Mouse (Mus musculus): ENCODE results near the gene Ccdc22.

Ccdc22 gene

GRCm38 (mm10) chrX:7604879-7605574 lies at the start of gene Ccdc22:
TSS of gene Ccdc22 (minus strand) at chrX:7605517.
- Histone ChIP-seq H3K9me3 (ENCODE audit: low read length) (no peaks in the 10 kb centered on the region), H3K4me1 (replicated peaks; ENCODE audit: low read depth, low read length) (peaks cover 12% of the 10 kb centered on the region), H3K4me3 (replicated peaks; ENCODE audit: low read length) (peak within 1 kb of the TSS; percentile 76), H3K27me3 (ENCODE audit: insufficient read depth, low read length) (peaks cover 20% of the 10 kb centered on the region), H3K36me3 (ENCODE audit: insufficient read depth, low read length) (peaks cover 27% of the 10 kb centered on the region)
- no peak for TF ChIP-seq NANOG (IDR thresholded peaks at IDR 0.05; ENCODE audit: borderline replicate concordance, low read length)
- no peak for TF ChIP-seq CTCF (conservative IDR thresholded peaks at IDR 0.05; ENCODE audit: low read length)
- no peak for TF ChIP-seq POU5F1 (IDR thresholded peaks at IDR 0.05; ENCODE audit: borderline replicate concordance, low read length)

DNA sequence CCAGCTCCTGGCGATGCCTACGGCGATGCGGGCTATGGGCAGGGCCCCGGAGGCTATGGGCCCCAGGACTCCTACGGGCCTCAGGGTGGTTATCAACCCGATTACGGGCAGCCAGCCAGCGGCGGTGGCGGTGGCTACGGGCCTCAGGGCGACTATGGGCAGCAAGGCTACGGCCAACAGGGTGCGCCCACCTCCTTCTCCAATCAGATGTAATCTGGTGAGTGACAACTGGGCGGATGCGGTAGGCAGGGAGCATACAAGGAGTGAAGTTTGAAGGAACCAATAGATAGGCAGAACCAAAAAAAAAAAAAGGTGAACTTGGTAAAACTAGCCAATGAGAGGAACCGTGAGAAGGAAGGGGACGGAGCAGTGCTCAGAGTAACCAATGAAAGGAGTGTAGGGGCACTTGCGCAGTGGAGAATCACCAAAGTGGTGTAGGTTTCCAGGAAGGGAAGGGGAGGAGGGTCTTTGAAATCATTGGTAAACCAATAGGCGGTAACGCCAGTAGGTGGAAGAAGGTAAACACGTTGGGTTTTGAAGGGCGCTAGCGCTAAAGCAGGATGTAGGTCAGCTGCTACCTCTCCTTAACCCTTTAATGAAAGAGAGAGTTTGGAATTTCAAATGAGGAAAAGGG lies 43.5 kb upstream of the Ccdc22 start:
- Histone ChIP-seq H3K4me3 (replicated peaks; ENCODE audit: low read length) (peak overlapping the region; percentile 80), H3K36me3 (ENCODE audit: insufficient read depth, low read length) (no peaks in the 10 kb centered on the region), H3K4me1 (replicated peaks; ENCODE audit: low read depth, low read length) (peaks cover 31% of the 10 kb centered on the region), H3K27me3 (ENCODE audit: insufficient read depth, low read length) (0 out of 2 replicates have a peak, but pooled peaks cover 5% of the 10 kb centered on the region), H3K9me3 (ENCODE audit: low read length) (no peaks in the 10 kb centered on the region)
- TF ChIP-seq CTCF (conservative IDR thresholded peaks at IDR 0.05; ENCODE audit: low read length), result no peak
- TF ChIP-seq POU5F1 (IDR thresholded peaks at IDR 0.05; ENCODE audit: borderline replicate concordance, low read length), result no peak
- TF ChIP-seq NANOG (IDR thresholded peaks at IDR 0.05; ENCODE audit: borderline replicate concordance, low read length), result no peak

GRCm38 (mm10) chrX:7645349-7645748 lies 40.0 kb upstream of the Ccdc22 start:
- peaks cover 16% of the 10 kb centered on the region for H3K4me1 ChIP-seq (replicated peaks; ENCODE audit: low read depth, low read length)
- TF ChIP-seq NANOG (IDR thresholded peaks at IDR 0.05; ENCODE audit: borderline replicate concordance, low read length) (no peak), CTCF (conservative IDR thresholded peaks at IDR 0.05; ENCODE audit: low read length) (peak; percentile 44), POU5F1 (IDR thresholded peaks at IDR 0.05; ENCODE audit: borderline replicate concordance, low read length) (no peak)
- H3K27me3 ChIP-seq (ENCODE audit: insufficient read depth, low read length), result peaks cover 21% of the 10 kb centered on the region
- H3K4me3 ChIP-seq (replicated peaks; ENCODE audit: low read length), result no peak overlapping the region
- no peaks in the 10 kb centered on the region for H3K36me3 ChIP-seq (ENCODE audit: insufficient read depth, low read length)
- no peaks in the 10 kb centered on the region for H3K9me3 ChIP-seq (ENCODE audit: low read length)

GRCm38 (mm10) chrX:7640785-7641184 lies 35.5 kb upstream of the Ccdc22 start:
- Histone ChIP-seq H3K9me3 (ENCODE audit: low read length) (no peaks in the 10 kb centered on the region), H3K36me3 (ENCODE audit: insufficient read depth, low read length) (no peaks in the 10 kb centered on the region), H3K27me3 (ENCODE audit: insufficient read depth, low read length) (peaks cover 34% of the 10 kb centered on the region), H3K4me3 (replicated peaks; ENCODE audit: low read length) (no peak overlapping the region), H3K4me1 (replicated peaks; ENCODE audit: low read depth, low read length) (peaks cover 36% of the 10 kb centered on the region)
- no peak for TF ChIP-seq CTCF (conservative IDR thresholded peaks at IDR 0.05; ENCODE audit: low read length)
- no peak for TF ChIP-seq NANOG (IDR thresholded peaks at IDR 0.05; ENCODE audit: borderline replicate concordance, low read length)
- TF ChIP-seq POU5F1 (IDR thresholded peaks at IDR 0.05; ENCODE audit: borderline replicate concordance, low read length), result no peak

- Histone ChIP-seq H3K27me3 (ENCODE audit: insufficient read depth, low read length) (peaks cover 34% of the 10 kb centered on the region), H3K4me1 (replicated peaks; ENCODE audit: low read depth, low read length) (peaks cover 32% of the 10 kb centered on the region), H3K4me3 (replicated peaks; ENCODE audit: low read length) (no peak overlapping the region), H3K9me3 (ENCODE audit: low read length) (no peaks in the 10 kb centered on the region), H3K36me3 (ENCODE audit: insufficient read depth, low read length) (no peaks in the 10 kb centered on the region)
- TF ChIP-seq CTCF (conservative IDR thresholded peaks at IDR 0.05; ENCODE audit: low read length) (no peak), POU5F1 (IDR thresholded peaks at IDR 0.05; ENCODE audit: borderline replicate concordance, low read length) (no peak), NANOG (IDR thresholded peaks at IDR 0.05; ENCODE audit: borderline replicate concordance, low read length) (no peak)
Observed at GRCm38 (mm10) chrX:7639536-7640325, 34.4 kb upstream of the Ccdc22 start.

GRCm38 (mm10) chrX:7638401-7639091 lies 33.2 kb upstream of the Ccdc22 start, which contains the start of gene Syp:
TSS of gene Syp (plus strand) at chrX:7638471.
- Histone ChIP-seq H3K27me3 (ENCODE audit: insufficient read depth, low read length) (peaks cover 29% of the 10 kb centered on the region), H3K4me1 (replicated peaks; ENCODE audit: low read depth, low read length) (peaks cover 31% of the 10 kb centered on the region), H3K4me3 (replicated peaks; ENCODE audit: low read length) (peak within 1 kb of the TSS; percentile 53), H3K36me3 (ENCODE audit: insufficient read depth, low read length) (no peaks in the 10 kb centered on the region), H3K9me3 (ENCODE audit: low read length) (no peaks in the 10 kb centered on the region)
- no peak for TF ChIP-seq NANOG (IDR thresholded peaks at IDR 0.05; ENCODE audit: borderline replicate concordance, low read length)
- no peak for TF ChIP-seq POU5F1 (IDR thresholded peaks at IDR 0.05; ENCODE audit: borderline replicate concordance, low read length)
- TF ChIP-seq CTCF (conservative IDR thresholded peaks at IDR 0.05; ENCODE audit: low read length), result no peak

DNA sequence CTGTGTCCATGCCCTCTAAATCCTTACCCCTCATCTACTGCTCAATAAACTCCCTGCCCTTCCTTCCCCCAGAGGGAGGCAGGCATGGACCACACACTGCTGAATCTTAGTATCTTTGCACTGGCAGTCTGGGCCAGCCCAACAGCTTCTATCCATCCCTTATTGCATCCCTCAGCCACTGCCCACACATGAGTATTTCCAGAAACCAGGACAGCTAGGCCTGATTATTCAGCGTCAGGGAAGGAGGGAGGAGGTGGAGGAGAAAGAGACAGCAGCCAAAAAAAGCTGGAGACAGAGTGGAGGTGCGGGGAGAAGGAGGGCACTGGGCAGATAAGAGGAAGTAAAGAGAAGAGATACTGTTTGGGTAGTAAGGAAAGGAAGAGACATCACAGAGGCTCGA lies 29.8 kb upstream of the Ccdc22 start:
- TF ChIP-seq POU5F1 (IDR thresholded peaks at IDR 0.05; ENCODE audit: borderline replicate concordance, low read length) (no peak), CTCF (conservative IDR thresholded peaks at IDR 0.05; ENCODE audit: low read length) (no peak)
- H3K4me1 ChIP-seq (replicated peaks; ENCODE audit: low read depth, low read length), result peaks cover 23% of the 10 kb centered on the region
- no peak overlapping the region for H3K4me3 ChIP-seq (replicated peaks; ENCODE audit: low read length)
- peaks cover 11% of the 10 kb centered on the region for H3K27me3 ChIP-seq (ENCODE audit: insufficient read depth, low read length)
- no peaks in the 10 kb centered on the region for H3K9me3 ChIP-seq (ENCODE audit: low read length)
- H3K36me3 ChIP-seq (ENCODE audit: insufficient read depth, low read length), result no peaks in the 10 kb centered on the region

DNA sequence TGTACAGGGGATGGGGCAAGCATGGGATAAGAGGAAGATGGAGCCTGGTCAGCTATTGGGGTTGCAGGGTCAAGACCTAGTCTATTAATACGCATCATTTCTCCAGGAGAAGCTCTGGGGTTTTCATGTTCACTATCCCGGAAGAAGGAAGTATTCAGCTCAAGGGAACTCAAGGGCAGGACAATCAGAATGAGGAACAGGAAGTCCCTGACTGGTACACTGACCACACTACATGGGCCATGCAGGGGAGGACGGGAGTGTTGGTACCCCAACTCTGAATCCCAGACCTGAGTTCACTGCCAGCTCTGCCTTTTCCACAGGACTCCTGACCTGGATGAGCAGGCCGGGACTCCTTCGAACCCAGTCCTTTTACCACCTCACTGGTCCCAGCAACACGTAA lies 27.2 kb upstream of the Ccdc22 start:
- H3K9me3 ChIP-seq (ENCODE audit: low read length), result no peaks in the 10 kb centered on the region
- TF ChIP-seq CTCF (conservative IDR thresholded peaks at IDR 0.05; ENCODE audit: low read length), result no peak
- no peak for TF ChIP-seq NANOG (IDR thresholded peaks at IDR 0.05; ENCODE audit: borderline replicate concordance, low read length)
- TF ChIP-seq POU5F1 (IDR thresholded peaks at IDR 0.05; ENCODE audit: borderline replicate concordance, low read length), result no peak
- no peaks in the 10 kb centered on the region for H3K27me3 ChIP-seq (ENCODE audit: insufficient read depth, low read length)
- no peaks in the 10 kb centered on the region for H3K36me3 ChIP-seq (ENCODE audit: insufficient read depth, low read length)
- no peak overlapping the region for H3K4me3 ChIP-seq (replicated peaks; ENCODE audit: low read length)
- peaks cover 4% of the 10 kb centered on the region; the same call in 1 of the 2 replicates for H3K4me1 ChIP-seq (replicated peaks; ENCODE audit: low read depth, low read length)
